Mouse (Mus musculus) splenic B cell, adult 2 months (primary cell): ENCODE results near the gene Srd5a1.
A peak's percentile ranks its signal among the peaks of the same experiment; 100 is the strongest.
"Not testable (repeated sequence)": the region's sequence is repeated elsewhere in the genome, so short reads cannot be mapped to it uniquely, and the experiment has no call there.

ENCODE experiments used
- DNase-seq: peaks from one replicate; pipeline ENCODE4 v3.0.0-alpha.2; 2011; ENCODE audit warnings: low read depth, low spot score
- H3K27me3 ChIP-seq: 2 replicates; pipeline ENCODE4 v1.6.1; 2012; ENCODE audit warnings: mild to moderate bottlenecking, low read length, moderate library complexity, mixed read lengths; ENCODE audit not compliant: control insufficient read depth, poor library complexity, insufficient read depth, severe bottlenecking
- H3K36me3 ChIP-seq: 2 replicates; pipeline ENCODE4 v1.6.1; 2012; ENCODE audit warnings: mild to moderate bottlenecking, low read length, moderate library complexity, mixed read lengths; ENCODE audit not compliant: control insufficient read depth, poor library complexity, insufficient read depth, severe bottlenecking

Gene Srd5a1

DNA sequence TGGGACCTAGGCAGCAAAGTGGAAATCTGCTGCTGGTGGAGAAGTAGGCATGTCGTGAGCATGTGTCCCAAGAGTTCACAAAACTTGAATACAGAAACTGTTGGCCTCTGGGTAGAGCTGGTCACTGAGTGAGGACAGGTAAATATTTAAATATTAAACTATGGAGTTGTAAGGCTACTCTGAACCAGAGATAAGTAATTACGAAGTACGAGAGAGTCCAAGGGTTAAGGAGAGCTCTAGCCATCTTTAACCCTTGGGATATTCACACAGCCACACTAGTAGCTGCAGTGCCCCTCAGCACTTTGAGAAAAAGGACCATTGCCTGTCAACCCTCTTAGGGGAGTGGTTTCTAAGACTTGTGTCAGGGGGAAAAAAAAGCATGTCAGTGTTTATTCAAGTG, 25.1 kb upstream of the Srd5a1 start:
- no peaks in the 10 kb centered on the region for H3K27me3 ChIP-seq
- peaks cover 4% of the 10 kb centered on the region for H3K36me3 ChIP-seq
- DNase-seq: no peak

DNA sequence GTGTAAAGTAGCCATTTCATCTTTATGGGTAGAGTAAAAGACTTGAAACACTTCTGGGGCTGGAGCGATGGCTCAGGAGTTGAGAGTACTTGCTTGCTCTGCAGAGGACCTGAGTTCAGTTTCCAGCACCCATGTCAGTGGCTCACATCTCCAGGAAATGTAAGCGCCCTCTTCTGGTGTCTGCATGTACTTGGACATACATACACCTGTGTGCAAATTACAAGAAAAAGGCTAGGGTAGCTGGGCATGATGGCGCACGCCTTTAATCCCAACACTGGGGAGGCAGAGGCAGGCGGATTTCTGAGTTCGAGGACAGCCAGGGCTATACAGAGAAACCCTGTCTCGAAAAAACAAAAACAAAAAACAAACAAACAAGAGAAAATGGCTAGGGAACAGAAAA, 24.6 kb upstream of the Srd5a1 start:
- not testable (repeated sequence) for DNase-seq, H3K27me3 ChIP-seq, H3K36me3 ChIP-seq

DNA sequence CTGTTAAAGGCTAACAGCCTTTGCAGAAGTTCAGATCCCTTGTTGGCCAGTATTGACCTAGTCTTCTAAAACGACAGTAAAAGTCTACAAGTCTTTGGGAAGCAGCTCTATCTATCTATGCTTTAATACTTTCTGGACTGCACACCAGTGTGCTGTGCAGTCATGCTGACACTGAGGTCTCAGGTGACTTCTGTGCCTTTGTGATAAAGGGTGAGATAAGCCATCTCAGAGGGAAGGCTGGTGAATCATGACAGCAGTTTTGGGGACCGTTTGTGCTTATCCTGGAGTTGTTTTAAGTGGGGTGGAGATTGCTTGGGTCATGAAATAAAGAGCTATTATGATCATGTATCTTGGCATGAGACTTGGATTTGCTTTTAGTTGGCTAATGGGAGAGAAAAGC, 22.7 kb upstream of the Srd5a1 start:
- Histone ChIP-seq H3K27me3 (no peaks in the 10 kb centered on the region; the same call in 1 of the 2 replicates), H3K36me3 (peaks cover 7% of the 10 kb centered on the region)
- no peak for DNase-seq

DNA sequence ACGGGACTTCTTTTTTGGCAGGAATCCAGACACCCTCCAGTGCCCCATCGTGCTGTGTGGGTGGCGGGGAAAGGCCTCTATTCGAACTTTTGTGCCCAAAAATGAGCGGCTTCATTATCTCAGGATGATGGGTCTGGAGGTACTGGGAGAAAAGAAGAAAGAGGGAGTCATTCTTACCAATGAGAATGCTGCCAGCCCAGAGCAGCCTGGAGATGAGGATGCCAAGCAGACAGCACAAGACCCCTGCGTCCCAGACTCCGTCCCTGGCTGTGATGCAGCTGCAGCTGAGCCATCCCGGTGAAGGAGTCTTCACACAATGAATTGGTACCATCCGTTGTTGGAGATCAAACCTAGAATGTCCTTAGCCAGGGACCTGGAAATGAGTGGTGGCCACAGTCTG, 22.3 kb upstream of the Srd5a1 start:
- DNase-seq: no peak
- H3K27me3 ChIP-seq: no peaks in the 10 kb centered on the region; the same call in 1 of the 2 replicates

GRCm38 (mm10) chr13:69631659-69632058, 20.4 kb upstream of the Srd5a1 start:
- H3K36me3 ChIP-seq: peaks cover 13% of the 10 kb centered on the region
- H3K27me3 ChIP-seq: no peaks in the 10 kb centered on the region; the same call in 1 of the 2 replicates
- DNase-seq: no peak

More for the DNA sequence above, 22.3 kb upstream of the Srd5a1 start:
- peaks cover 7% of the 10 kb centered on the region for H3K36me3 ChIP-seq

DNA sequence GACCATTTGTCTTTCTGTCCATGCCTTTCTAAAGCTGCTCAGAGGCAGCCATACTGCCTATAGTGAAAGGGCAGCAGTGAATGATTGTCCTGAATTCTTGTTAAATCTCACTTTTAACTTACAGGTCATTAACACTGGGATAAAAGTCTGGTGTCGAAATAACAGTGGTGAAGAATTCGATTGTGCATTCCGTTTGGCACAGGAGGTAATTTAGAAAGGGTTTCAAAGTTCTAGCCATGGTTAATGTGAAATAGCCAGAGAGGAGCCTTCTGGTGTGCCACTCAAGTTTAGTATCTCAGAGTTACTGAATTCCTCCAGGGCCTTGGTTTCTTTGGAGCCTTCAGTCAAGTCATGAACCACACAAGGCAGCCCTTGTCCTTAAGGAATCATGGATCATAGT, 19.9 kb upstream of the Srd5a1 start:
- Histone ChIP-seq H3K27me3 (no peaks in the 10 kb centered on the region; the same call in 1 of the 2 replicates), H3K36me3 (peaks cover 11% of the 10 kb centered on the region)
- no peak for DNase-seq

DNA sequence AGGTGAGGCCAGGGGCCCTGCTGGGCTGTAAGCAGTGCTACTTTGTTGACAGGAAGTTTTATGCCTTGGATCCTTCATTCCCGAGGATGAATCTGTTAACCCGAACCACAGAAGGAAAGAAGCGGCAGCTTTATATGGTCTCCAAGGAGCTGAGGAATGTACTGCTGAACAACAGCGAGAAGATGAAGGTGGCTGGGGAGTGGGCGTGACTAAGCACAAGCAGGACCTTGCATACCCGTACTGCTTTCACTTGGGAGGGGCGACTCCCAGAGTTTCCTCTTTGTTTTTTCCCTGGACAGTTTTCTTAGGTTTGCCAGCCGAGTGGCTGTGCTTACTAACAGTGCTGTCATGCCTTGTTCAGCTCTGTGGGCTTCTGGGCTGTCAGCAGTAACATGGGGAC, 19.3 kb upstream of the Srd5a1 start:
- peaks cover 12% of the 10 kb centered on the region for H3K36me3 ChIP-seq
- H3K27me3 ChIP-seq: no peaks in the 10 kb centered on the region; the same call in 1 of the 2 replicates
- DNase-seq: no peak

GRCm38 (mm10) chr13:69627941-69628340, 16.7 kb upstream of the Srd5a1 start:
- Histone ChIP-seq H3K27me3 (no peaks in the 10 kb centered on the region; the same call in 1 of the 2 replicates), H3K36me3 (peaks cover 19% of the 10 kb centered on the region)
- DNase-seq: no peak

DNA sequence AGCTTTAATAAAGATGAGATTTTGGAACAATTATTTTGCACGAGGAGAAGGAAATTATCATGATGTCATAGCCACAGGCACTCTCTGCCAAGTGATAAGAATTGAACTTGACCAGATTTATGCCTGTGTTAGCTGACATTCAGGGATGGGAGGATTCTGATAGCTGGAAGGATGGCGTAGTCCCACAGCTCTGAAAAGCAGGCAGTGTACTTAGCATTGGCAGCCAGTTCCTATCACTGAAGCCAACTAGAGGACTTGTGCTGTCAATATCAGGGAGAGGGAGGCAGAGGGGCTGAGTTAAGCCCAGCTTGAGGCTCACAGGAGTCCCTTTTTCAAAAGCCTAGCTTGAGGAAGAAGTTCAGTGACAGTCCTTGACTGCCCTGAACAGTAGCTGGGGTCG, 13.3 kb upstream of the Srd5a1 start:
- no peaks in the 10 kb centered on the region for H3K27me3 ChIP-seq
- H3K36me3 ChIP-seq: peaks cover 16% of the 10 kb centered on the region
- no peak for DNase-seq

- Histone ChIP-seq H3K27me3 (no peaks in the 10 kb centered on the region), H3K36me3 (peaks cover 19% of the 10 kb centered on the region)
- DNase-seq: no peak
Measured at GRCm38 (mm10) chr13:69623843-69624242, 12.6 kb upstream of the Srd5a1 start.

DNA sequence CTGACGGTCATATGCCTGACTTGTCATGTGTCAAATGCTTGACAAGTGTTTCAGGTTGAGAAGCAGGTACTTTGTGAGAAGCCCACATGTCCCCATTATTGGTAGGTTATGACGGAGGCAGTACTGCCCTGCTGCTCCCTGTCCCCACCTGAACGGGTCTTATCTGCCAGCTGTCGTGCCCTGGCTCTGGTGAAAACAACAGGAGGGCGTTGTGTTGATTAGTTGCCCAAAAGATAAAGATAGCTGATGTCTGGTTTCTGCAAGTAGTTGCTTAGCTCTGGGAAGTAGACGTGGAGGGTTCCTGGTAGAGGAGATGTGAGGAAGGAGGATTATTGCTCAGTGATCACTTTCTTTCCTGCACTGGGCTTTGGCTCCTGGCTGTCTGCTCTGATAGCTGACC, 5.5 kb upstream of the Srd5a1 start:
- no peak for DNase-seq
- H3K27me3 ChIP-seq: no peaks in the 10 kb centered on the region
- H3K36me3 ChIP-seq: peaks cover 15% of the 10 kb centered on the region

GRCm38 (mm10) chr13:69612175-69612544, 918 bp upstream of the Srd5a1 start:
- DNase-seq: no peak
- H3K36me3 ChIP-seq: peaks cover 4% of the 10 kb centered on the region; the same call in 1 of the 2 replicates
- no peaks in the 10 kb centered on the region for H3K27me3 ChIP-seq

DNA sequence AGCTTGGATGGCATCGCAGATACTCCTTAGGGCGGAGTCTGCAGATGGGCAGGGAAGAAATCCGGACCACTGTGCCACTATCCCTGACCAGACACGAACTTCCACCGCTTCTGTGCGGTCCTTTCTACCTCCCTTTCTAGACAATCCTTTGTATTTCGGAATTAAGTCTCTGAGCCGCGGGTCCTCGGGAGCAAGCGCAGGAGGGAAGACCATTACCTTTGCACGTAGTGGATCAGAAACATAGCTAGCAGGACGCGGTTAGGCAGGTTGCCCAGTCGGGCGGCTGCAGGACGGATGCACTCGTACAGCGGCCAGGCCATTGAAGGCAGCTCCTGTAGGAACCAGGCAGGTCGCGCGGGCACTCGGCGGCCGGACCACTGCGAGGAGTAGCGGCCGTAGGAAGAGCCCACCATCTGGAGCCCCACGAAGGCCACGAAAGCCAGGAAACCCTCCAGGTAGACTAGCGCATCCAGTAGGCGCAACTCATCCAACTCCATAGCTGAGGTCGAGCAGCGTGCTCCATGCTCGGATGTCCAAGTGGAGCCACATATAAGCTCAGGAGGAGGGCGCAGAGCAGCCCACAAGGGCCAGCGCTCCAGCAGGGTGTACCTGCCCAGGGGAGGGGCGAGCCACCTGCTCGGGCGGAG, 368 bp downstream of the Srd5a1 start:
- peak; percentile 18 for DNase-seq
- Histone ChIP-seq H3K36me3 (peaks cover 2% of the 10 kb centered on the region; the same call in 1 of the 2 replicates), H3K27me3 (no peaks in the 10 kb centered on the region)

DNA sequence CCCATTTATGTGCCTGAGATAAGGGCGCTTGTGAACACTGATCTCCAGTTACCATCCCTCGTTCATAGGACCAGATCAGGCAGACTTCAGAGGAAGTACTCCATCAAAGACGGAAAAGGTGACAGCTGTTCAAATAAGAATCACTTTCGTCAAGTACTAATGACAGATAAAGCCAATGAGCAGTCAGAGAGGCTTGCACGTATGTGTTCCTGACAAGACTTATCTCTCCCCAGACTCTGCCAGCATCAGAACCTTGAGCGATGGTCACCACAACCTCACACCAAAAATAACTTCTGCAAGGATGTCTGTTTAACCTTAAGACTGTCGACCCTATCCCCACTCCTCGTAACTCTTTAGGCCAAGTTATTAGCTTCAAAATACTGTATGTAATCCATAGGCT, 2.5 kb downstream of the Srd5a1 start:
- Histone ChIP-seq H3K36me3 (no peaks in the 10 kb centered on the region; the same call in 1 of the 2 replicates), H3K27me3 (no peaks in the 10 kb centered on the region)
- DNase-seq: no peak

DNA sequence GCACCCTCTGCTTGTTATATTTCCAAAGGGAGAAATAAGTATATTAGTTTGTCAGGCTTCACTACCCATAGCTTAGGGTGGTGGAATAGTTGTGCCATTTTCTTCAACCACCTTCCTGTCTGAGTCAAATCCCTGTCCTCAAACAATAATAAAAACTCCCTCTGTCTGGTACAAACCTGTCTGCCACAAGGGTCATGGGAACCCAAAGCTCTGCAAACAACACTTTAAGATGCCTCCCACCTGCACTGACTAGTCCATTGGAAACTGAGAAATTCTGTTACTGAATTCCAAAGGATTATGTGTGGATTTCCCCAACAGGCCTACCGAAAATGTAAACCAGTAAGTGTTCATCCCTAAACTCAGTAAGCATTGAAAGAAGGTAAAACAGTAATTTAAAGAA, 6.6 kb downstream of the Srd5a1 start:
- no peak for DNase-seq
- H3K36me3 ChIP-seq: no peaks in the 10 kb centered on the region
- H3K27me3 ChIP-seq: no peaks in the 10 kb centered on the region

- H3K36me3 ChIP-seq: no peaks in the 10 kb centered on the region
- H3K27me3 ChIP-seq: no peaks in the 10 kb centered on the region
- no peak for DNase-seq
Measured at GRCm38 (mm10) chr13:69601321-69601720, 9.9 kb downstream of the Srd5a1 start.
